Mouse (Mus musculus) bone marrow, adult 2 months (tissue): ENCODE measurements around the gene Tet3.

Experiments
- CTCF ChIP-seq: fragments of 200-500 bp; IDR thresholded peaks from 2 replicates; pipeline ENCODE4 v1.5.1; 2011; ENCODE audit warnings: low read length, control low read depth; ENCODE audit not compliant: control insufficient read depth, insufficient read depth
- POLR2A ChIP-seq: fragments of 200-500 bp; IDR thresholded peaks from 2 replicates; pipeline ENCODE4 v1.6.1; 2011; ENCODE audit warnings: low read depth, mild to moderate bottlenecking, control low read depth, low read length, borderline replicate concordance; ENCODE audit not compliant: control insufficient read depth

GRCm38 (mm10) chr6:83404571-83404970, 54.3 kb downstream of the Tet3 start:
- no peak for TF ChIP-seq CTCF
- no peak for TF ChIP-seq POLR2A
